Mouse (Mus musculus): ENCODE measurements around the gene Ip6k3.
A peak's percentile ranks its signal among the peaks of the same experiment; 100 is the strongest.

The Ip6k3 gene

DNA sequence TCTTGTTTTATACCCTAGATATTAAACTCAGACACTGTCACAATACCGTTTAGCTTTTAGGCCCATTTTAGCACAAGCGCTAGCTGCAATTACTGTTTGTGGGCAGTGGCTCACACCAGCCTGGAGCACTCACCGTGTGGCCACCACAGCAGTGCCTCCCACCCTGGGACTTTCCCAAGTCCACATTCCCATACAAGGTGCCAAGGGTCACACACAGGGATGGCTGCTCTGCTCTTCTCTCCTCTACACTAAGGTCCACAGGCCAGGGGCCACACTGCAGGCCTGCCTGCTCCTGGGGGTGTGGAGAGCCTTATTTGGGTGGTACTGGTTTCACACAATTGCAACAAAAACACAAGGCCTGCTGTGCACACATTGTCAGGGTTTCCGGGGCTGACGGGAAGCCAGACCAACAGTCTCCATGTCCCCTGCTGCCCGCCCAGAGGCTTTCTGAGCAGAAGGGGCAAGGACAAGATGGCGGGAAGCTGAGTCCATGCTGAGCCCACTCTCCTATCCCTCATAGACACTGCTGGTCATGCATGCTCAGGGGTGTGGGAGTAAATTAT is 43.7 kb downstream of the Ip6k3 start:
- DNase-seq (ENCODE audit: low read depth, low spot score): no peak

DNA sequence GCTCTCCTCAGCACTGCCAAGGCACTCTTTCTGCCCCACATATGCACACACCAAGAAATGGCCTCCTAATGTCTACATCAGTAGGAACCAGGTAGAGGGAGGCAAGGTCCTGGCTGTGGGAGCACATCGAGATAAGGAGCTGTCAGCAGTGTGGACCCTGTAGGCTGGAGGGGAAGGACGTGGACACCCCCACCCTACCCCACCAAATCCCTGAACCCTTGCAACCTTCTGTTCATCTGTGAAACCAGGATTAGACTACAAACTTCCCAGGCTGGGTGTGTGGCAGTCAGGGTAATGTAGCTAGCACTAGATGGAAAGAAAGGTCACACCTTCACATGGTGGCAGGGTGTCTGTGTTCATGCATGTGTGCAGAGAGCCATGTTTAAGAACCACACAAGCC is 44.5 kb downstream of the Ip6k3 start:
- DNase-seq (ENCODE audit: low read depth, low spot score): no peak

- DNase-seq (ENCODE audit: low read depth, low spot score): no peak
Observed at GRCm38 (mm10) chr17:27122701-27123100, 44.9 kb downstream of the Ip6k3 start.

DNA sequence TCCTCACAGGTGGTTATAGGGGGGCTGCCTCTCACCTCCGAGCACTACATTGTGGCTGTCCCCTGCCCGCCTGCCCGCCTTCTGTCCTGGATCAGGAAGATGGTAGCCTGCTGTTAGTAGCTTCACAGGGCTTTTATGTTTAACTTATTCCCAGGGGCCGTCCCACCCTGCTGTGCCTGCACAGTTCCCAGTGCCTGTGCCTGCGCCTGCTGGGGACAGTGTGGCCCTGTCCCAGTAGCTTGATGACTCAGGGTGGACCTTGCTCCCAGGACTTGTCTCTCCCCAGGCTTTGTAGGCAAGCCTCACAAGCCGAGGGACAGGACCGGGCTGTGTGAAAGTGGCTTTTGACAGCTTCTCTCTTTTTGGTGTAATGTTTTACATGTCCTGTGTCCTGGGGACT is 45.8 kb downstream of the Ip6k3 start:
- no peak for DNase-seq (ENCODE audit: low read depth, low spot score)

GRCm38 (mm10) chr17:27121266-27121665 is 46.3 kb downstream of the Ip6k3 start:
- no peak for DNase-seq (ENCODE audit: low read depth, low spot score)

- DNase-seq (ENCODE audit: low read depth, low spot score): peak; percentile 40
Observed at GRCm38 (mm10) chr17:27120561-27121024, 47.0 kb downstream of the Ip6k3 start.

DNA sequence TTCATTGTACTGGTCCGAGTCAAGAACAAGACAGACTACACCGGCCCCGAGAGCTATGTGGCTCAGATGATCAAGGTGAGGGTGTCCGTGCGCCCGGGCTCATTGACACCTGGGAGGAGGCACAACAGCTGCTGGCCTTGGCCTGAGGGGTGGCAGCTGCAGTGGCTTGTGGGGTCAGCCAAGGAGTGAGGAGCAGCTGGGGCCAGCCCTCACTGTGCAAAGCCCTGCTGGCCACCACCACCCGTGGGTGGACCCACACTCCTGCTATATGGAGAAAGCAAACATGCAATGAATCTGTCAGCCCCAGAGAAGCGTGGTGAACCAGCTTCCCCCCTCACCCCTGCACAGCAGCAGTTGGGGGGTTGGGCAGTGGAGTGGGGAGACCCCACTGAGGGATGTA is 47.6 kb downstream of the Ip6k3 start:
- no peak for DNase-seq (ENCODE audit: low read depth, low spot score)

DNA sequence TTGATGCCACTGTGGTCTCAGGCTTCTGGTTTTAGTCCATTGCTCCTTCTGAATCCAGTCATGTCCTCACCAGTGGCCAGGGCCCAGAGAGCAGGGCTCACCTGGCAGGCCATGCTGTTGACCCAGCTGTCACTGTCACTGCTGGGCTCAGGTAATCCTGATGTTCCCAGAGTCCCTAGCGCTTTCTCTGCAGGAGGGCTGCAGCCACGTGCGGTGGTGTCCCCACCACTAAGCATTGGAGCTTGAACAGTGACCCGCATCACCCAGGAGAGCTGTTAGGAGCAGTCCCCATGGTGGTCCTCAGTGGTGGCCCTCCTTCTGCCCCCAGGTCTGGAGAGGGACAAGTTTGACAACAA is 48.1 kb downstream of the Ip6k3 start:
- DNase-seq (ENCODE audit: low read depth, low spot score): no peak

DNA sequence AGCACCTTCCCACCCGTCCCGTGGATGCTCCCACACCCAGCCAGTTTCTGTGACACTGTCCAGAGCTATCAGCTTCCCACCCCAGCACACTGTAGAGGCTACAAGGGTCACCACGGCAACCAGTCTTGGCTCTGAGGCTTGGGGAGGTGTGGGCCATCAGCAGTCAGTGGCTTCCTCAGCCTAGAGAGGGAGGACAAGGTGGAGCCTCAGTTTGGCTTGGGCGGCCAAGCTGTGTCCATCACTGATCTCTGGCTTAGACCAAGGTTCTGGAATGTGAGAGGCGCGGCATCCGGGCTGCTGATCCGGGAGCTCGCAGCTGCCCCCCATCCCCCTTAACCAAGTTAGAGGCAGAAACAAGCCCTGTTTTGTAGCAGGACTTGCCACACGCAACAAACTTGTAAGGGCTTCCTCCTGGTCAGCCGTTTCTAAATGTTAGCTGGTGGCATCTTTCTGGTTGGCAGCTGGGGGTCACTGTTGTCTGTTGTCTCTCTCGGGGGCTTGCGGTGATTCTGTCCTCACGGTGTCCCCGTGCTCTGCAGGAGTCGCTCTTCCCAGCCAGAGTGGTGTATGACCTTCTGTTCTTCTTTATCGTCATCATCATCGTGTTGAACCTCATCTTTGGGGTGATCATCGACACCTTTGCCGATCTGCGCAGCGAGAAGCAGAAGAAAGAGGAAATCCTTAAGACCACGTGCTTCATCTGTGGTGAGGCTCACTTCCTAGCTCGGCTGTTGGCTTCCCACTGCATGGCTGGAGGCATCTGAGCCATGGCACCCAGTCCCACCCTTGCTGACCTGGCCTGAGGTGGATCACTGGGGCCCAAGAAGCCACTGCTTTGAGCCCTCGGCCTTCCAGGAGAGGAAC is 48.7 kb downstream of the Ip6k3 start:
- DNase-seq (ENCODE audit: low read depth, low spot score): no peak

DNA sequence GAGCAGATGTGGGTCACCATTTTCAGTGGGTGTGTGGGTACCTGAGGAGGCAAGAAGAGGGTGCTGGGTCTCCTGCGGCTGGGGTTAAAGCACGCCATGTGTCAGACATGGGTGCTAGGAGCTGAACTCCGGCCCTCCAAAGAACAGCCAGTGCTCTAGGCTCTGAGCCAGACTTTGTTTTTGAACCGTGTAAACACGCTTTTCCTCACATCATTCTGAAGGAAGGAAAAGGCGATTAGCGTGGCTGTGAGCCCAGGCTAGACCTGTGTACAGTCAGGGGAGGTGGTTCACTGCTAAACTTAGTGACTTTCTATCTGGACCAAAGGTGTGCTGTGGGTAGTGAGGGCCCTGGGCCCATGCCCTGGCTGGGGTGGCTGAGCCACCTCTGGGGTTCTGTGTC is 57.5 kb downstream of the Ip6k3 start:
- DNase-seq (ENCODE audit: low read depth, low spot score): no peak

DNA sequence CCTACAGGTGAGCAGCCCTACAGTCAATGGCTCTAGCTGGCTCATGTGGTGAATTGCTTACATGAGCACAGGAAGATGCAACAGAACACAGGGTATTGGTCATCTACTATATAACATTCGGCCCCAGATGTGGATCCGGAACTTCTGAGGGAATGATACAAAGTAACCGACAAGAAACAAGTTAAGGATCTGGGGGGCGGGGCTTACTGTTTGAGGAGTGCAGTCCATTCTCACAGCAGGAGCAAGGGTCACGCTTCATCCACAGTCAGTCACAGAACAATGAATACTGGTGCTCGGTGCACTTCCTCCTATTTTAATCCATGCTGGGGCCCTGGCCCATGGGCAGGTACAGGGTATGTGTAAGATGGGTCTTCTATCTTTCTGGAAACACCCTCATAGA is 59.7 kb downstream of the Ip6k3 start:
- no peak for DNase-seq (ENCODE audit: low read depth, low spot score)

- no peak for DNase-seq (ENCODE audit: low read depth, low spot score)
Observed at GRCm38 (mm10) chr17:27106745-27107144, 60.9 kb downstream of the Ip6k3 start.

- no peak for DNase-seq (ENCODE audit: low read depth, low spot score)
Observed at GRCm38 (mm10) chr17:27105698-27106470, 61.7 kb downstream of the Ip6k3 start.

DNA sequence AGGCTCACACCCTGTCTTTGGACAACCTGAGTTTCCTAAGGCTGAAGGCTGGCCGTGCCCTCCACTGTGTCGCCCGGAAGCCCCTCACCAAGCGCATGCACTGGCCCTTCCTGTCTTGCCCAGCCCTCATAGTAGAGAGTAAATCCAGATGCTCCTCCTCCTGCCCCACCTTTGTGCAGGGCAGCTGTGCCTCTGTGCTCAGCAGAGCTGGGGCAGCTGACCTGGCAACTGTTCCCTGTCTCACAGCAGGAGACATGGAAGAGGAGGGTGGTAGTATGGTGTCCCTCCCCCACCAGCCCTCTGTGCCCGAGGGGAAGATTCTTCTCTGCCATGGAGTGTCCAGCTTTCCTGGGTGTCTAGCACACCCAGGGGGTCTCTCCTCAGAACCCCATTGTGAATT is 65.9 kb downstream of the Ip6k3 start:
- no peak for DNase-seq (ENCODE audit: low read depth, low spot score)

DNA sequence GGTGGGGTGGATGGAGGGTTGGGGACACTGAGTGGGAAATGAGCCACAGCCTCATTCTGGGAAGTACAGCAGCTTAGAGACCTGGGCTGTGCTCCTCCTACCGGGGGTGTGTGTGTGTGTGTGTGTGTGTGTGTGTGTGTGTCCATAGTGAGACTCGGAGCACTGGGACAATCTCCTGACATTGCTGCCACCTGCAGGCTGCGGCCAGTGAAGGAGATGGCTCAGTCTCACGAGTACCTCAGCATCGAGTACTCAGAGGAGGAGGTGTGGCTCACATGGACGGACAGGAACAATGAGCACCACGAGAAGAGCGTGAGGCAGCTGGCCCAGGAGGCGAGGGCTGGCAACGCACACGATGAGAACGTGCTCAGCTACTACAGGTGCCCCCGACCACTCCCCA is 71.9 kb downstream of the Ip6k3 start:
- peak; percentile 29 for DNase-seq (ENCODE audit: low read depth, low spot score)
